In the genomic region with DNA sequence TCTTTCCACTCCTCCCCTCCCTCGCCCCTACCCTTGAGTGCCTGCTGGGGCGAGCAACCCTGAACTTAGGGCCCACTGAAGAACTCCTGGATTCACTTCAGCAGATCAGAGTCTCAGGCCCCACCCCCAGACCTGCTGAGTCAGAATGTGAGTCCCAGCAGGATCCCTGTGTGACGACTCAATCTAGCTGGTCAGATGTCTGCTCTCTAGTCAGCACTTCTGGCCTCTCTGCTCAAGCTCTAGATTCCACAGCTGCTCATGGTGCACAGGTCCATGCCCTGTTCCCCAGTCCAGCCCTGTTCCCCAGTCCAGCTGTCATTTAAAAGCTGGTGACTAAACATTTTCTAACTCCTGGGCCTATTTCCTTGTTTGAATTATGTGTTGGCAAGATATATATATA, we compare ENCODE assay signal across 25 mouse cellular contexts. TPM values are rescaled to one million over a fixed set of nuclear protein-coding genes. Genes with fewer than 3 reads are reported as not detected.
"Had no signal": no experiment of that assay in that cellular context is flagged by ENCODE, and none has a peak within 500 bp of the region (broad histone marks: within the 10 kb centered on the region; RNA-seq: fewer than 3 reads in every experiment).

No protein-coding gene starts in this region.

- H3K4me2 ChIP-seq: liver, embryonic 11.5 days; liver, embryonic 15.5 days; lung, embryonic 14.5 days; midbrain, embryonic 11.5 days; midbrain, embryonic 15.5 days; neural tube, embryonic 12.5 days had no signal

- ATAC-seq: midbrain, embryonic 15.5 days had no signal

- H3K4me1 ChIP-seq: limb, embryonic 10.5 days; liver, embryonic 15.5 days; midbrain, embryonic 15.5 days; neural tube, embryonic 12.5 days had no signal

- H3K27ac ChIP-seq: limb, embryonic 10.5 days; liver, embryonic 15.5 days; macrophage; midbrain, embryonic 15.5 days; neural tube, embryonic 12.5 days had no signal

- H3K27me3 ChIP-seq: liver, embryonic 15.5 days; midbrain, embryonic 15.5 days; neural tube, embryonic 12.5 days had no signal

- H3K36me3 ChIP-seq: limb, embryonic 10.5 days; liver, embryonic 15.5 days; midbrain, embryonic 15.5 days; neural tube, embryonic 12.5 days had no signal

- H3K9me3 ChIP-seq: liver, embryonic 15.5 days; midbrain, embryonic 15.5 days had no signal

- H3K4me3 ChIP-seq: limb, embryonic 10.5 days; liver, embryonic 15.5 days; megakaryocyte, embryonic 14.5 days; midbrain, embryonic 15.5 days; neural tube, embryonic 12.5 days had no signal

- DNase-seq: kidney, postnatal 10 days; lung, embryonic 14.5 days; lung, postnatal 10 days; retina, postnatal 1 day; right cerebral cortex, postnatal 4 days; spleen, adult 18-20 months; thymus, adult 18-20 months; thymus, postnatal 14 days had no signal

- H3K9ac ChIP-seq: liver, embryonic 15.5 days; lung, embryonic 14.5 days; midbrain, embryonic 15.5 days; neural tube, embryonic 12.5 days had no signal

RNA-seq across cellular contexts. Expression of gene Fam50b, which starts 13.9 kb away (rescaled TPM):
- total RNA-seq: layer of hippocampus, adult 8-10 months; layer of hippocampus, postnatal 14 days; left cerebral cortex, adult 18-20 months; left cerebral cortex, postnatal 10 days; monocyte, adult 5-6 weeks; neutrophil, adult 5-6 weeks had no signal
- polyA plus RNA-seq: large intestine, adult 2 months; limb, embryonic 14.5 days; liver, embryonic 11.5 days; lung, embryonic 14.5 days; macrophage; midbrain, embryonic 11.5 days; neural tube, embryonic 12.5 days; stomach, embryonic 16.5 days had no signal
